Mouse (Mus musculus) MEL (cell line): Measurements from ENCODE around the gene Adh6b.

Source experiments
- CHD2 ChIP-seq: IDR thresholded peaks from 2 replicates; pipeline ENCODE4 v1.6.1; 2011; ENCODE audit warnings: low read length, improper control_type of control experiment
- CTCF ChIP-seq, 3 experiments: IDR thresholded peaks in 2 of 3; conservative IDR thresholded peaks in 1 of 3; 2 replicates each; pipeline ENCODE4 v1.5.1; 2011 to 2012; ENCODE audit warnings: low read length in 3 of 3, low read depth in 2 of 3, mild to moderate bottlenecking in 2 of 3, improper control_type of control experiment in 1 of 3, inconsistent platforms in 1 of 3, mixed read lengths in 1 of 3, moderate library complexity in 1 of 3; ENCODE audit not compliant: control insufficient read depth in 1 of 3, insufficient read depth in 1 of 3, poor library complexity in 1 of 3, severe bottlenecking in 1 of 3
- E2F4 ChIP-seq: IDR thresholded peaks from 2 replicates; pipeline ENCODE4 v1.6.1; 2011; ENCODE audit warnings: low read depth, low read length, improper control_type of control experiment, borderline replicate concordance
- JUND ChIP-seq: IDR thresholded peaks from 2 replicates; pipeline ENCODE4 v1.6.1; 2011; ENCODE audit warnings: low read depth, mild to moderate bottlenecking, improper control_type of control experiment, low read length
- MAFK ChIP-seq: IDR thresholded peaks from 2 replicates; pipeline ENCODE4 v1.6.1; 2011; ENCODE audit warnings: low read depth, mild to moderate bottlenecking, low read length, improper control_type of control experiment, borderline replicate concordance
- MAX ChIP-seq: IDR thresholded peaks from 2 replicates; pipeline ENCODE4 v1.6.1; 2011; ENCODE audit warnings: low read length, improper control_type of control experiment
- MEF2A ChIP-seq: IDR thresholded peaks from 2 replicates; pipeline ENCODE4 v1.6.1; 2014; ENCODE audit warnings: low read depth, mild to moderate bottlenecking, inconsistent platforms, low read length, improper control_type of control experiment; ENCODE audit not compliant: poor library complexity, insufficient replicate concordance, severe bottlenecking; ENCODE audit errors: extremely low read depth
- NRF1 ChIP-seq: IDR thresholded peaks from 2 replicates; pipeline ENCODE4 v1.6.1; 2014; ENCODE audit warnings: low read depth, mild to moderate bottlenecking, inconsistent platforms, low read length, improper control_type of control experiment, moderate library complexity; ENCODE audit not compliant: poor library complexity, insufficient read depth, severe bottlenecking
- TAL1 ChIP-seq: IDR thresholded peaks from 2 replicates; pipeline ENCODE4 v1.6.1; 2012; ENCODE audit warnings: mild to moderate bottlenecking, inconsistent platforms, low read length, moderate library complexity, mixed read lengths
- ZNF384 ChIP-seq: IDR thresholded peaks from 2 replicates; pipeline ENCODE4 v1.6.1; 2012; ENCODE audit warnings: low read depth, mild to moderate bottlenecking, inconsistent platforms, low read length, improper control_type of control experiment

DNA sequence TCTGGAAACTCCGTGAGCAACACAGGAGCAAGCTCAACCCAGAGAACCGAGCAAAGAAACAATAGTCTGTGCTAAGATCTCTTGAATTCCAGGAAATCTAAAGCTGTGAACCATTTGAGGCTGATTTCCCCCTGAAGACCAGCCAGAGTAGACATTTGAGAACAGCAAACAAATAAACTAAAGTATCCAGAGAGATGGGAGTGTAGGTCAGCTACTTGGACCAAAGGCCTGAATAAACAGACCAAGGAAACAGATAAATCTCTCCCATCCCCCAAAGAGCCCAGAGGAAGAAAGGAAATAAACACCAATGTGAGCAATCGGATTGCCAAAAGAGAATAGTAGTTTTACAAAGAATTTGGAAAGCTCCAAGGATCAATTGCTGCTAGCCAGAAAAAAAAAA lies 5.5 kb downstream of the Adh6b start:
- TF ChIP-seq MAX (no peak), NRF1 (no peak), MAFK (no peak), JUND (no peak), CTCF (IDR thresholded peaks at IDR 0.05 in 2 of 3, conservative IDR thresholded peaks at IDR 0.05 in 1 of 3; ENCODE audit: control insufficient read depth in 1 of 3, insufficient read depth in 1 of 3, low read depth in 2 of 3, low read length in 3 of 3, poor library complexity in 1 of 3, severe bottlenecking in 1 of 3) (no peak), ZNF384 (no peak), TAL1 (no peak), MEF2A (no peak), CHD2 (no peak), E2F4 (no peak)
